Mouse (Mus musculus) thymus, adult 2 months (tissue): ENCODE data around the gene Ift140.

Experiments
- CTCF ChIP-seq: fragments of 200-500 bp; IDR thresholded peaks from 2 replicates; pipeline ENCODE4 v1.5.1; 2012; ENCODE audit warnings: mild to moderate bottlenecking, control low read depth, low read length, moderate library complexity, borderline replicate concordance; ENCODE audit not compliant: control insufficient read depth, poor library complexity, insufficient read depth; ENCODE audit errors: extremely low read depth
- POLR2A ChIP-seq: fragments of 200-500 bp; IDR thresholded peaks from 2 replicates; pipeline ENCODE4 v1.6.1; 2012; ENCODE audit warnings: mild to moderate bottlenecking, low read length, control low read depth, moderate library complexity; ENCODE audit not compliant: control insufficient read depth, poor library complexity, insufficient read depth; ENCODE audit errors: extremely low read depth

DNA sequence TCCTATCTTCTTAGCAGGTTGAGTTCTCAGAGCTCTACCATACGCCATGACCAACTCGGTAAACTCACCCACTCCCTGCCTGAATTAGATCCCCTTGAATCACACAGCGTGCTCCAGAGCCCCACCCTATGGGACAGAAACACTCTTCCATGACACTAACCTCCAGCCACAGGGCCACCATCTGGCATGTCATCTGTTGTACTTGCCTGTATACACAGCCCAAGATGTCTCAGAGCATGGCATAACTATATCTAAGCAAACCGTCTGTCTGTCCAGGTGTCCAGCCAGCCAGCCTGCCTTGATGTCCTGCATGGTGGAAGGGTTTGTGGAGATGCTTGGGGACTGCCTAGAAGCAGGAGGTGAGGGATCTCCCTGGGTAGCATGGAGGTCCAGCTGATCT is 61.0 kb downstream of the Ift140 start:
- TF ChIP-seq POLR2A (no peak), CTCF (no peak)
